Mouse (Mus musculus): ENCODE results near the gene Gabrp. TPM values are rescaled to one million over a fixed set of nuclear protein-coding genes. Genes with fewer than 3 reads are reported as not detected.

Gabrp gene
- polyA plus RNA-seq, 1 experiment from 2014 or later: not detected

Other genes starting within 250 kb of the Gabrp start
- 7.0 and 7.2 TPM in 2 replicates for gene Ranbp17, start 65.2 kb downstream of the Gabrp start, polyA plus RNA-seq (2015; fragmentation: Nextera tagmentation; extraction: Ambion mirVana)
- not detected in 2 replicates for gene D130052B06Rik, start 20.3 kb upstream of the Gabrp start, polyA plus RNA-seq (2015; fragmentation: Nextera tagmentation; extraction: Ambion mirVana)

Measured in midbrain, embryonic 16.5 days (tissue).